14 mouse cellular contexts compared by ENCODE assay signal in genomic region chr10:80966296-80966695, GRCm38 (mm10). TPM values are rescaled to one million over a fixed set of nuclear protein-coding genes. Genes with fewer than 3 reads are reported as not detected.
A peak's percentile ranks its signal among the peaks of the same experiment; 100 is the strongest.
DNase-seq lines count a peak whose midpoint lies in the region; ATAC-seq and TF ChIP-seq lines count a peak whose summit lies in the region.
"Had no signal": no experiment of that assay in that cellular context is flagged by ENCODE, and none has a peak within 500 bp of the region (broad histone marks: within the 10 kb centered on the region; RNA-seq: fewer than 3 reads in every experiment).

No protein-coding gene starts in this region.

- H3K4me3 ChIP-seq in kidney, adult 2 months (ENCODE audit: insufficient read depth, low read depth, low read length) = no peak overlapping the region
- H3K4me3 ChIP-seq in kidney, embryonic 16.5 days (ENCODE audit: low read length) = no peak overlapping the region
- no peak overlapping the region for H3K4me3 ChIP-seq in lung, postnatal 0 days (ENCODE audit: low read depth, low read length)
- H3K4me3 ChIP-seq in hindbrain, embryonic 16.5 days (ENCODE audit: low read length) = no peak overlapping the region
- H3K4me3 ChIP-seq: forebrain, embryonic 10.5 days; gastrocnemius, adult 2 months; heart, embryonic 12.5 days; hindbrain, embryonic 15.5 days; limb, embryonic 13.5 days had no signal

- TF ChIP-seq POLR2A in kidney, adult 2 months (IDR thresholded peaks at IDR 0.05; ENCODE audit: low read depth, low read length) = no peak

- WGBS in kidney, adult 2 months = 31% methylated on average over 12 of the region's 12 CpGs
- 30% methylated on average over 12 of the region's 12 CpGs for WGBS in kidney, embryonic 16.5 days
- WGBS in lung, postnatal 0 days = 23% methylated on average over 12 of the region's 12 CpGs
- 65% methylated on average over 12 of the region's 12 CpGs for WGBS in hindbrain, embryonic 16.5 days

- H3K27ac ChIP-seq in kidney, adult 2 months (ENCODE audit: insufficient read depth, low read depth, low read length) = no peak overlapping the region
- no peak overlapping the region for H3K27ac ChIP-seq in kidney, embryonic 16.5 days (ENCODE audit: low read length)
- H3K27ac ChIP-seq in lung, postnatal 0 days (ENCODE audit: low read length) = no peak overlapping the region; the same call in 1 of the 2 replicates
- H3K27ac ChIP-seq in hindbrain, embryonic 16.5 days (ENCODE audit: low read depth, low read length) = no peak overlapping the region
- H3K27ac ChIP-seq: forebrain, embryonic 10.5 days; gastrocnemius, adult 2 months; hindbrain, embryonic 15.5 days; limb, embryonic 13.5 days had no signal

- no peak for TF ChIP-seq CTCF in kidney, adult 2 months (conservative IDR thresholded peaks at IDR 0.05; ENCODE audit: insufficient read depth, insufficient read length, low read depth, low read length)
- no peak for TF ChIP-seq CTCF in lung, postnatal 0 days (IDR thresholded peaks at IDR 0.05)

- peak; percentile 62 for TF ChIP-seq EP300 in lung, postnatal 0 days (IDR thresholded peaks at IDR 0.05)

- no peak overlapping the region for H3K9ac ChIP-seq in kidney, embryonic 16.5 days (replicated peaks; ENCODE audit: low read length)
- H3K9ac ChIP-seq in lung, postnatal 0 days (replicated peaks; ENCODE audit: low read depth) = no peak overlapping the region
- H3K9ac ChIP-seq in hindbrain, embryonic 16.5 days (ENCODE audit: low read depth, low read length) = no peak overlapping the region
- H3K9ac ChIP-seq: heart, embryonic 12.5 days; hindbrain, embryonic 15.5 days; limb, embryonic 13.5 days had no signal

- no peak for ATAC-seq in kidney, embryonic 16.5 days (ENCODE audit: low FRiP score, low TSS enrichment)
- 0 out of 2 replicates have a peak, but pooled peaks have one; percentile 2 for ATAC-seq in lung, postnatal 0 days
- no peak for ATAC-seq in hindbrain, embryonic 16.5 days
- ATAC-seq in megakaryocyte, adult 5-6 weeks (ENCODE audit: poor library complexity, severe bottlenecking) = no peak

- H3K27me3 ChIP-seq in kidney, adult 2 months (replicated peaks; ENCODE audit: control insufficient read depth, insufficient read depth, low read length) = no peaks in the 10 kb centered on the region
- H3K27me3 ChIP-seq in kidney, embryonic 16.5 days (ENCODE audit: insufficient read depth, low read length) = no peaks in the 10 kb centered on the region
- H3K27me3 ChIP-seq in lung, postnatal 0 days (replicated peaks; ENCODE audit: insufficient read depth, low read length) = no peaks in the 10 kb centered on the region
- H3K27me3 ChIP-seq in hindbrain, embryonic 16.5 days (replicated peaks; ENCODE audit: control insufficient read depth, insufficient read depth, low read length) = no peaks in the 10 kb centered on the region
- H3K27me3 ChIP-seq: heart, embryonic 12.5 days; hindbrain, embryonic 15.5 days; limb, embryonic 13.5 days had no signal

- no peak overlapping the region for H3K4me2 ChIP-seq in kidney, embryonic 16.5 days (replicated peaks; ENCODE audit: low read depth, low read length)
- H3K4me2 ChIP-seq in lung, postnatal 0 days (replicated peaks; ENCODE audit: low read depth, low read length) = no peak overlapping the region
- H3K4me2 ChIP-seq in hindbrain, embryonic 16.5 days (ENCODE audit: low read length) = no peak overlapping the region
- H3K4me2 ChIP-seq: heart, embryonic 12.5 days; hindbrain, embryonic 15.5 days had no signal

- peaks cover 8% of the 10 kb centered on the region; the same call in 1 of the 2 replicates for H3K4me1 ChIP-seq in kidney, adult 2 months (ENCODE audit: control insufficient read depth, insufficient read depth, low read length)
- peaks cover 24% of the 10 kb centered on the region for H3K4me1 ChIP-seq in kidney, embryonic 16.5 days (ENCODE audit: insufficient read depth, low read length)
- peaks cover 34% of the 10 kb centered on the region for H3K4me1 ChIP-seq in lung, postnatal 0 days (ENCODE audit: insufficient read depth, low read depth, low read length)
- peaks cover 7% of the 10 kb centered on the region for H3K4me1 ChIP-seq in hindbrain, embryonic 16.5 days (ENCODE audit: control insufficient read depth, insufficient read depth, low read depth, low read length)

- H3K36me3 ChIP-seq in kidney, adult 2 months (ENCODE audit: control insufficient read depth, insufficient read depth, low read length) = no peaks in the 10 kb centered on the region
- H3K36me3 ChIP-seq in kidney, embryonic 16.5 days (ENCODE audit: insufficient read depth, low read length) = no peaks in the 10 kb centered on the region
- no peaks in the 10 kb centered on the region for H3K36me3 ChIP-seq in lung, postnatal 0 days (ENCODE audit: insufficient read depth, low read length)
- no peaks in the 10 kb centered on the region for H3K36me3 ChIP-seq in hindbrain, embryonic 16.5 days (ENCODE audit: control insufficient read depth, insufficient read depth, low read length)
- H3K36me3 ChIP-seq: forebrain, embryonic 10.5 days; heart, embryonic 12.5 days; hindbrain, embryonic 15.5 days; limb, embryonic 13.5 days had no signal

- 0 out of 2 replicates have a peak, but pooled peaks cover 6% of the 10 kb centered on the region for H3K9me3 ChIP-seq in kidney, embryonic 16.5 days (ENCODE audit: low read length)
- H3K9me3 ChIP-seq in lung, postnatal 0 days (ENCODE audit: low read length) = no peaks in the 10 kb centered on the region
- H3K9me3 ChIP-seq in hindbrain, embryonic 16.5 days (ENCODE audit: control insufficient read depth, low read length) = no peaks in the 10 kb centered on the region
- H3K9me3 ChIP-seq: forebrain, embryonic 10.5 days; hindbrain, embryonic 15.5 days; limb, embryonic 13.5 days had no signal

- DNase-seq in kidney, adult 2 months = peak; percentile 75
- DNase-seq in R1 (ENCODE audit: low read depth, low spot score) = peak; percentile 65
- DNase-seq in kidney, adult 8-10 months = peak; percentile 48 to 51
- peak; percentile 74 for DNase-seq in lung, postnatal 0 days (ENCODE audit: low spot score)
- no peak for DNase-seq in right cerebral cortex, postnatal 14 days
- DNase-seq: gastrocnemius, adult 2 months had no signal

RNA-seq across cellular contexts. Expression of gene Gadd45b, which starts 36.4 kb away (rescaled TPM):
- 10.1 and 11.3 TPM in 2 replicates for polyA plus RNA-seq in kidney, adult 2 months (2012; rRNA removed)
- polyA plus RNA-seq in kidney, embryonic 16.5 days (2015; fragmentation: Nextera tagmentation; extraction: Ambion mirVana) = 22.3 and 24.1 TPM in 2 replicates
- polyA plus RNA-seq in lung, postnatal 0 days (2015; fragmentation: Nextera tagmentation; extraction: Ambion mirVana) = 131 and 145 TPM in 2 replicates
- polyA plus RNA-seq in hindbrain, embryonic 16.5 days (2015; fragmentation: Nextera tagmentation; extraction: Ambion mirVana) = 8.0 and 9.0 TPM in 2 replicates
- total RNA-seq in megakaryocyte, adult 5-6 weeks (2015) = 11.0 and 12.9 TPM in 2 replicates
- 9.4 and 20.3 TPM in 2 replicates for total RNA-seq in megakaryocyte, adult 5-6 weeks (2017)

RNA-seq across cellular contexts. Expression of gene Lmnb2, which starts 48.3 kb away (rescaled TPM):
- 8.5 and 10.1 TPM in 2 replicates for polyA plus RNA-seq in kidney, adult 2 months (2012; rRNA removed)
- polyA plus RNA-seq in kidney, embryonic 16.5 days (2015; fragmentation: Nextera tagmentation; extraction: Ambion mirVana) = 61.8 and 62.4 TPM in 2 replicates
- polyA plus RNA-seq in lung, postnatal 0 days (2015; fragmentation: Nextera tagmentation; extraction: Ambion mirVana) = 6.9 and 7.3 TPM in 2 replicates
- polyA plus RNA-seq in hindbrain, embryonic 16.5 days (2015; fragmentation: Nextera tagmentation; extraction: Ambion mirVana) = 36.6 and 41.9 TPM in 2 replicates
- 7.7 and 9.5 TPM in 2 replicates for total RNA-seq in megakaryocyte, adult 5-6 weeks (2015)
- total RNA-seq in megakaryocyte, adult 5-6 weeks (2017) = 35.2 and 35.8 TPM in 2 replicates

RNA-seq across cellular contexts. Expression of gene Gng7, which starts 48.4 kb away (rescaled TPM):
- 1.9 and 2.0 TPM in 2 replicates for polyA plus RNA-seq in kidney, adult 2 months (2012; rRNA removed)
- 6.6 and 6.7 TPM in 2 replicates for polyA plus RNA-seq in kidney, embryonic 16.5 days (2015; fragmentation: Nextera tagmentation; extraction: Ambion mirVana)
- polyA plus RNA-seq in lung, postnatal 0 days (2015; fragmentation: Nextera tagmentation; extraction: Ambion mirVana) = 1.0 and 1.4 TPM in 2 replicates
- polyA plus RNA-seq in hindbrain, embryonic 16.5 days (2015; fragmentation: Nextera tagmentation; extraction: Ambion mirVana) = 25.4 and 27.0 TPM in 2 replicates
- total RNA-seq in megakaryocyte, adult 5-6 weeks (2015) = 0.11 TPM in 1 of 2 replicates, not detected in the other
- 0.26 TPM in 1 of 2 replicates, not detected in the other for total RNA-seq in megakaryocyte, adult 5-6 weeks (2017)

RNA-seq across cellular contexts. Expression of gene Diras1, which starts 59.2 kb away (rescaled TPM):
- polyA plus RNA-seq in kidney, adult 2 months (2012; rRNA removed) = 0.04 and 0.25 TPM in 2 replicates
- 0.11 and 0.41 TPM in 2 replicates for polyA plus RNA-seq in kidney, embryonic 16.5 days (2015; fragmentation: Nextera tagmentation; extraction: Ambion mirVana)
- not detected in 2 replicates for polyA plus RNA-seq in lung, postnatal 0 days (2015; fragmentation: Nextera tagmentation; extraction: Ambion mirVana)
- polyA plus RNA-seq in hindbrain, embryonic 16.5 days (2015; fragmentation: Nextera tagmentation; extraction: Ambion mirVana) = 74.4 and 81.7 TPM in 2 replicates
- not detected in 2 replicates for total RNA-seq in megakaryocyte, adult 5-6 weeks (2015)
- 0.20 TPM in 1 of 2 replicates, not detected in the other for total RNA-seq in megakaryocyte, adult 5-6 weeks (2017)
- total RNA-seq: common myeloid progenitor, adult 5-6 weeks had no signal
- polyA plus RNA-seq: heart, embryonic 12.5 days had no signal
